Mouse (Mus musculus) frontal cortex, postnatal 36 days (tissue): ENCODE results near the gene Prr5.

Experiments used
- DNase-seq, 2 experiments: peaks; one replicate each; pipeline ENCODE4 v3.0.0; 2022; ENCODE audit warnings: low spot score in 2 of 2

Gene Prr5

GRCm38 (mm10) chr15:84668938-84669747 lies at the start of gene Prr5:
Gene Prr5, plus strand, starts transcription at chr15:84669620.
- DNase-seq: no peak

- no peak for DNase-seq
Observed at GRCm38 (mm10) chr15:84620028-84620427, 49.4 kb upstream of the Prr5 start.

- DNase-seq: no peak
Observed at GRCm38 (mm10) chr15:84621722-84622428, 47.5 kb upstream of the Prr5 start.

- DNase-seq: no peak
Observed at GRCm38 (mm10) chr15:84624870-84625269, 44.5 kb upstream of the Prr5 start.

DNA sequence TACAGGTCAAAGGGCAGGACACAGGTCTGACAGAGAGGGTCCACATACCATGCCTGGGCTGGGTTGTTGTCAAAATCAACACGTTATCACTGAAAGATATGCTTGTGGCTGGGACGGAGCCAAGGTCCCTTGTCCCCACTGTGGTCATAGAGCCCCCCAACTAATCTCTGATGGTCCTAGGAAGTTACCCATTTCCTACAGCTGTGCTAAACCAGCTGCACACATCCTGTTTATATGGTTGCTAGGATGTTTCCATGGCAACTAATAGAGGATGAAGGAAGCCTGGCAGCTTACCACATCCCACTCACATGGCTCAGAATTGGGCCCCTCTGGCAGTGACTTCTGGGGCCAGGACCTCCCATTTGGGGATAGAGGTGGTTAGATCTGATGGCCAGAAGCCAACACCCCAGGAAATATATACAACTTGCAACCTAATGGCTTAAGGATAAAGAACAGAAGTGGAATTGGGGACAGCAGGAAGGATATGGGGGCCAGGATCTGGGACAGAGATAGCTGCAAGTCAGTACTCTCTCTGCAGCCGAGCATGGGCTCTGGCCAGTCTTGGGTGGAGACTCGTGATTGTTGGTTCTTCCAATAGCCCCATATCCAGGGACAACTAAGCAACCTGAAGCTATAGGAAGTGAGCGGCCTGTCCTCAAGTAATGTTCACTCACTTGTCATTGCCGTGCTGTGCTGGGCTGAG lies 43.6 kb upstream of the Prr5 start:
- DNase-seq: no peak

DNA sequence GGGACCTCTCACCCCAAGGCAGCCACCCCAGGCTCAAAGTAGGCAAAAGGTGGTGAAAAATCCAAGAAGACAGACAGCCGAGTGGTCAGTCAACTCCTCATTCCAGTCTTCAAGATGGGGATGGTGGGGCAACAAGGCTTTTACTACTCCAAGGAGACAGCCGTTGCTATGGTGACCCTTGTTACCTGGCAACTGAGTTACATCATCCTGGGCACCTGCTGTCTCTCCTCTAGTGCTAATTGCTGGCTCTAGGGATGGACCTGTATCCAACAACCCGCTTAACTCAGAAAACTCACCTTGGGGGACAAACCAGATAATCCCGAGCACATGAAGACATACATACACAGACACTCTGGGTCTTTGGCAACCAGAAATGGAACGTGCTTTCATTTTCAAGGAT lies 42.1 kb upstream of the Prr5 start:
- DNase-seq: peak in 1 of 2 experiments; percentile 68

GRCm38 (mm10) chr15:84629680-84630079 lies 39.7 kb upstream of the Prr5 start:
- peak in 1 of 2 experiments; percentile 34 for DNase-seq

GRCm38 (mm10) chr15:84631560-84631959 lies 37.9 kb upstream of the Prr5 start:
- DNase-seq: peak; percentile 77 to 83

DNA sequence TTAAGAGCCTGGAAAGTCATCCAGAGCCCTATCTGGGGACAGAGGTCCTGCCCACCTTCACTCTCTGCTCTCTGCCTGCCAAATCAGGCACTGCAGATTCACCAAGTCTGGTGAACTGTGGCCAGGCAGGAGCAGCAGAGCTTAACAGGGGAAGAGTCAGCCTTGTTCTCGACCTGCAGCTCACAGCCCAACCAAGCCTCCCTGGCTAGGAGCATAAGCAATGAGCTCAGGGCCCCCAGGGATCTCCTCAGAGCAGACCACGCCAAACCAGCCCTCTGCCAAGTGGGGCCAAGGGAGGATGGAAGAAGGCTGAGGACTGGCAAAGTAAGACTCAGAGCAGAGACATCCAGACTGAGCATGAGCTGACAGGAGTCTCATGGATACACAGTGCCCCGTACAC lies 35.1 kb upstream of the Prr5 start:
- no peak for DNase-seq

GRCm38 (mm10) chr15:84638405-84638804 lies 31.0 kb upstream of the Prr5 start:
- no peak for DNase-seq

GRCm38 (mm10) chr15:84639072-84639450 lies 30.4 kb upstream of the Prr5 start:
- no peak for DNase-seq

DNA sequence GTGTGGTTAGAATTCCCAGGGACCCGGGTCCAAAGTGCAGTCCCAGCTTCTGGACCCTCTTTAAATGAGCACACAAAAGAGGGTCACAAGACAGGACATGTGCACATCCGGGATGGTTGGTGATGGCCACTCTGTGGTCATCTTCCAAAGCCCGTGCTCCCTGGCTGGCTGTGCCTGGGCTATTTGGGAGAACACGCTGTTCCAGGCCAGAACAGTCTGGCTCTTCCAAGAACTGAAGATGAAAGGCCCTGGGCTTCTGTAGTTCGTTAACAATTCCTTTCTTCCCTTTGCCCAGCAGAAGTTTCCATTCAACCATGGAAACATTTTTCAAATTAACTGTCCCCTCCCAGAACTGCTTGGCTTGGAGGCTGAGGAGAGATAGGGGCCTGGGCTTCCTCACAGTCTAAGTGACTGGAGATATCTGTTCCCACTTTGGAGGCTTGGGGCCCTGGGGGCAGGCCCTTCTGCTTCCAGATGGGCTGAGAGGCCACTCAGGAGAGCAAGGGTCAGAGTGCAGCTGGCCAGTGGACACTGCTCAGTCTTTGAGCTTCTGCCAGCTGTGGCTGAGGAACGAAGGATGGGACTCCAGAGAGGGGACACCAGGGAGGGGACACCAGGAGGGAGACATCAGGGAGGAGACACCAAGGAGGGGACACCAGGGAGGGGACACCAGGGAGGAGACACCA lies 29.8 kb upstream of the Prr5 start:
- peak in 1 of 2 experiments; percentile 48 for DNase-seq

DNA sequence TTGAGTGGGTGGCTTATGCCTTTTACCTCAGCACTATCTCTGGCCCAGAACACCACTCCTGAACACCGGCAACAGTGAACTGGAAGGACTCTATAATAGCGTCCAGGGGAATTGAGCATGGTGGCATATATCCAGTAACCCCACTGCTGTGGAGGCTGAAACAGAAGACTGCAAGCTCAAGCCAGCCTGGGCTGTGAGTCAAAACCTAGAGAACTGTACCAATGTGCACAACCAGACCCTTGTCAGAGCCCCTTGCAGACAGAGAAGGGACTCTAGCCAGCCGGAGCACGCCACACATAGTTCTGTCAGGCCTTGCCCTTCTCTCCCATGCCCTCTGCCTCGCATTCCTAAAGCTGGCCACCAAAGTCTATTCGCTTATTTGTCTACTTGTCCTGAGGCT lies 28.7 kb upstream of the Prr5 start:
- DNase-seq: peak in 1 of 2 experiments; percentile 20

GRCm38 (mm10) chr15:84641127-84641526 lies 28.3 kb upstream of the Prr5 start:
- no peak for DNase-seq

- no peak for DNase-seq
Observed at GRCm38 (mm10) chr15:84641948-84642347, 27.5 kb upstream of the Prr5 start.

- no peak for DNase-seq
Observed at GRCm38 (mm10) chr15:84643178-84643577, 26.2 kb upstream of the Prr5 start.

DNA sequence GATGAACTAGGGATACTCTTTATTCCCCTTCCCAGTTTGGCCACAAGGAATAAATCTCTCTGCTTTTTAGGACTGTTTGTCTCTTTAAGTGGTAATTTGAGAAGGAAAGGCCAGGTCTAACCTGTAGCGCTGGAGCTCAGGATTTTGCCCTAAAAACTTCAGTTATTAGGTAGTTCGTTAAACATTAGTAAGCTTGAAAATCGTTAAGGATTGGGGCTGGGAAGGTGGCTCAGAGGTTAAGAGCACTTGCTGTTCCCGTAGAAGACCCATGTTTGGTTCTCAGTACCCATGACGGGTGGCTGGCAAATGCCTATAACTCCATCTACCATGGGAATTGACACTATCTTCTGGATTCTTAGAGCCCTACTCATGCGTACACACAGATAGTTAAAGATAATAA lies 17.9 kb upstream of the Prr5 start:
- no peak for DNase-seq

DNA sequence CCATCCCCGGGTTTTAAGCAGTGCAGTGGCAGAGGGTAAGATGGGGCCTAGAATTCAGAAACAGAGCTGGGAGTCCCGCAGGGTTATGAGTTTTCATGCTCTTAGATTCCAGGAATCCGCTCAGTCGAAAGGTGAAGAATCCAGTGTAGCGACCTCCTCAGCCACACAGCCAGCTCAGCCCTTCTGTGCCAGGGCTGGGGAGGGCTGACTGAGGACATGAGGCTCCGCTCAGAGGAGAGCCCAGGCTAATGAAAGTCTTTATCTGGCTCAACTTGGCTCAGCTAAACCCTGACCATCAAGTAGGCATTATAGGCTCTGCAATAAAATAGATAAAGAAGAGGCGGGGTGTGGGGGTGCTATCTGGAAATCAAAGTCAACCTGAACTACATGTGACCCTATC lies 16.3 kb upstream of the Prr5 start:
- no peak for DNase-seq

GRCm38 (mm10) chr15:84653979-84654966 lies 15.1 kb upstream of the Prr5 start:
- peak; percentile 42 to 62 for DNase-seq

DNA sequence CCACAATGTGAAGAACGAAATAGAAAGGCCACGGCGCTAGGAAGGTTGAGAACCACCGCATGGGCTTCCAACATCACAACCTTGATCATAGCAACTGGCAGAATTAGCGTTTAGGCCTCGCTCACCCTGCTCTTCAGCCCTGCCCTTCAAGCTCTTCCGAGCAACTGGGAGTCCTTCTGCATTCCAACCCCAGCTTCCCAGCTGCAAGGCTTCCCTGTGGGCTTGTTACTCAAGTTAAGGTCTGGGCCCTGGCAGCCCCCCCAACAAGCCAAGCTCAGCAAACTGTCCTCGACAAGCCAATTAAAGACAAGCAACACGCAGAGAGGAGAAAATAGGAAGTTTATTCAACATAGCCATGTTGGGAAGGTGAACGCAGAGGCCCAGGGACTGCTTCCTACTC lies 14.4 kb upstream of the Prr5 start:
- no peak for DNase-seq

DNA sequence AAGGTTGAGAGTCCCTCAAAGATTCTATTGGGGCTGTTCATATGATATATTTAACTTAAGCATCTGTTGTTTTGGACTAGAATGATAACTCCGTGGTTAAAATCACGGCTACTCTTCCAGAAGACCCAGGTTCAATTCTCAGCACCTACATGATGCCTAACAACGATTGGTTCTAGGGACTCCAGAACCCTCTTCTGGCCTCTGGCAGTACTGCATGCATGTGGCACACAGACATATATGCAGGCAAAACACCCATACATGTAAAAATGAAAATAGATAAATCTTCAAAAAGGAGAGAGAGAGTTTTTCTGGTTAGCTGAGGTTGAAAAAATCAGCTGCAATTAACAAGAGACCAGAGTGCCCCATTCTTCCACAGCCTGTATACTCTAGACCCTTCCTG lies 12.7 kb upstream of the Prr5 start:
- DNase-seq: no peak
